Mouse (Mus musculus): ENCODE results near the gene Nup210l.

DNA sequence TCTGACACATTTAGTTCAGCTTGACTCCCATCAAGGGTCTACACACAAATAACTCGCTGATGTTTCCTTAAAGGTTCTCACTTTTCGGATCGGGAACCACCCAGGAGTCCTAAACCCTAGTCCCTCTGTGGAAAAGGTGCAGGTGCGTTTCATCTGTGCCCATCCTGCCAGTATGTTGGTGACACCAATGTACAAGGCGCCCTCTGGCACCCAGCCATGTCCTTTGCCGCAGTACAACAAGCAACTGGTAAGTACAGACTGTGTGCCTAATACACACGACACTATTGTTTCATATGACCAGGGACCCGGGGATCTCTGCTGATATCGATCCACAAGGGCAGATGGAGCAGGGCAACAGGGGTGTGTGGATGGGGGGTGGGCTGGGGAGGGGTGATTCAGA is 55.8 kb downstream of the Nup210l start:
- TF ChIP-seq POLR2A (IDR thresholded peaks at IDR 0.05; ENCODE audit: borderline replicate concordance, insufficient read depth, low read length), result no peak
- TF ChIP-seq CTCF (IDR thresholded peaks at IDR 0.05; ENCODE audit: borderline replicate concordance, insufficient read depth, low read depth, low read length), result no peak
